Mouse (Mus musculus): Measurements from ENCODE around the gene Mis12. TPM values are rescaled to one million over a fixed set of nuclear protein-coding genes. Genes with fewer than 3 reads are reported as not detected.

Mis12 gene
- 37.7 and 40.0 TPM in 2 replicates for polyA plus RNA-seq (2015; fragmentation: Nextera tagmentation; extraction: Ambion mirVana)

GRCm38 (mm10) chr11:71019201-71020068 is at the start of gene Mis12, which contains the start of gene Derl2:
Gene Mis12, plus strand, starts transcription at chr11:71019611.
Gene Derl2, minus strand, starts transcription at chr11:71019841.
- peak; percentile 100 for ATAC-seq (ENCODE audit: insufficient read depth, low FRiP score, low read depth)
- Histone ChIP-seq H3K9me3 (no peaks in the 10 kb centered on the region), H3K4me2 (peak within 1 kb of the TSS; percentile 83), H3K36me3 (no peaks in the 10 kb centered on the region), H3K27ac (peak within 1 kb of the TSS; percentile 93), H3K4me1 (peaks cover 6% of the 10 kb centered on the region; the same call in 1 of the 2 replicates), H3K27me3 (replicated peaks) (no peaks in the 10 kb centered on the region), H3K4me3 (replicated peaks) (peak within 1 kb of the TSS; percentile 86), H3K9ac (peak within 1 kb of the TSS; percentile 91)
- under 1% methylated on average over 71 of the region's 71 CpGs for WGBS

DNA sequence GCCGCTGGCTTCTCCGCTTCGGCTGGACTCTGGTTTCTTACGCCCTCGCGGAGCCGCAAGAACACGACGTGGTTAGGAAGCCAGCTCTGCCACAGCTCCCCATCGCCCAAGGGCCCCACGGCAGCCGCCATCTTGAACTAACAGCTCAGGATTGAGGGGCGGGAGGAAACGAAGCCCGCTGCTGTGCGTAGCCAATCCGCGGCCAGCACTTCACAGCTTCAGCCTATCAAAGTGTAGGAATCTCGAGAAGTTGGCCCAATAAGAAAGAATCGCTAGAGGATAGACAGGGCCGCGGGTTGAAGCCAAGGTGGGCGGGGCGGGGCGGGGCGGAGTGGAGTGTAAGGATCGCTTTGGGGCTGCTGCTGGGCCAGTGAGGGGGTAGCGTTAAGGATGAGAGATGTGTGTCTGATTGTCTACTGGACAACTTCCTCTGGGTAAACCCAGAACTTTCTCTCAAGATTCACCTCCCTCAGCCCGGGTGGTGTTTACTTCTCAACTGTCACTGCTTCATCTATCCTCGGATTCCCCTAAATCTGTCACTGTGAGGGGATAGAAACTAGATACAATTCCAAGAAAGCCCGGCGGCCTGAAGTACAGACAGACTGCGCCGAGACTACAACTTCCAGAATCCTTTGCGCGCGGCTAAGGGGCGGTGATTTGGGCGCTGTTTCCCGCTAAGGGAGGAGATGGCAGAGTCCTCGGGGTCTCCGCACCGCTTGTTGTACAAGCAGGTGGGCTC is 49.4 kb upstream of the Mis12 start, which contains the start of the genes Nup88 and Rpain:
TSS of gene Nup88 (minus strand) at position 153 of the 739 bp plus-strand sequence.
TSS of gene Rpain (plus strand) at position 393 of the 739 bp plus-strand sequence.
- peaks cover 23% of the 10 kb centered on the region for H3K36me3 ChIP-seq

DNA sequence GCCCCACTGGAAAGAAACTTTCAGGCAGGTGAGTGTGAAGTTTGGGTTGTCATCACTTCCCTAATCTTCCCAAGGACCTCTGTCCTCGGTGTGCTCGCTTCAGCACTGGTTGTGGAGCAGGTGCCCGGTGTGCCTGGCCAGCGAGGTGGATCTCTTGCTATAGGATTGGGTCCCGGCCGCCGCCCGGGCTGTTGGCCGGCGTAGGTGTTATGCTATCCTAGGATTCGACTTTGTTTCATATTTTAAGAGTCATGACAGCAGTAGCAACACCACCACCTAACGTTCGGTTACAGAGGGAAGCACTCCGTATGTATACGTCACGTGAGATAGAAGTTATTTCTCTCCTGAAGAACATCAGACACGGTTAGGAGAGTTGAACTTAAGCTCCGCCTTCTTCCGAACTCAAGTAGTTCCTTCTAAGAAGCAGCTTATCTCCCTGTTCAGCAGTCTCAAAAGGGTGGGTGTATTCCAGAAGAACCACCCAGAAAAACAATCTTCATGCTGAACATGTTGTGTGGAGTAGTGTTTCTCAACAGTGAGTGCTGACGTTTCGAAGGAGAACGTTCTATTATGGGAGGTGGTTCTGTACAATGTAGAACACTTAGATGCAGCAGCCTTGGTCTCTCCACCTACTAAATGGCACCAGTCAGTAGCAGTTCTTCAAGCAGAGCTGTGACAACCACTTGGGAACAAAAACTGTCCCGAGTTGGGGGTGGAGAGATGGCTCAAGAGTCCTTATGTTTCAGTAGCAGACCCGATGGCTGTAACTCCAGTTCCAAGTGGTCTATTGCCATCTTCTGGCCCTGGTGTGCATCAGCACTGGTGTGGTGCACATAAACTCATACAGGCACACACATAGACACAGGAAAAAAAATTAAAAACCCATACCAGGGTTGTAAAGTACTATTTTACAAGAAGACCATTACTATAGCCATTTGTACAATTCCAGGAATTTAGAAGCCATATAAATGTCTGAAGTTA is 48.6 kb upstream of the Mis12 start:
- peaks cover 21% of the 10 kb centered on the region for H3K36me3 ChIP-seq
- H3K4me2 ChIP-seq: peak overlapping the region; percentile 82
- H3K9ac ChIP-seq: peak overlapping the region; percentile 52
- no peaks in the 10 kb centered on the region for H3K9me3 ChIP-seq
- peak; percentile 23; the same call in 1 of the 2 replicates for ATAC-seq (ENCODE audit: insufficient read depth, low FRiP score, low read depth)
- no peaks in the 10 kb centered on the region for H3K27me3 ChIP-seq (replicated peaks)
- H3K27ac ChIP-seq: peak overlapping the region; percentile 94
- 15% methylated on average over 24 of the region's 24 CpGs for WGBS
- peaks cover 8% of the 10 kb centered on the region for H3K4me1 ChIP-seq
- H3K4me3 ChIP-seq (replicated peaks): peak overlapping the region; percentile 85

More for the DNA sequence above, 49.4 kb upstream of the Mis12 start, which contains the start of the genes Nup88 and Rpain:
- peak; percentile 98 for ATAC-seq (ENCODE audit: insufficient read depth, low FRiP score, low read depth)
- peak within 1 kb of the TSS; percentile 94 for H3K27ac ChIP-seq
- H3K27me3 ChIP-seq (replicated peaks): no peaks in the 10 kb centered on the region
- no peaks in the 10 kb centered on the region for H3K9me3 ChIP-seq
- peak within 1 kb of the TSS; percentile 85 for H3K4me3 ChIP-seq (replicated peaks)
- peak within 1 kb of the TSS; percentile 82 for H3K4me2 ChIP-seq
- H3K4me1 ChIP-seq: peaks cover 8% of the 10 kb centered on the region
- peak within 1 kb of the TSS; percentile 90 for H3K9ac ChIP-seq
- WGBS: under 1% methylated on average over 42 of the region's 43 CpGs

- WGBS: 62% methylated on average over 1 of the region's 1 CpGs
- no peak for ATAC-seq (ENCODE audit: insufficient read depth, low FRiP score, low read depth)
- no peaks in the 10 kb centered on the region for H3K9me3 ChIP-seq
- no peak overlapping the region for H3K4me3 ChIP-seq (replicated peaks)
- peaks cover 8% of the 10 kb centered on the region for H3K4me1 ChIP-seq
- H3K4me2 ChIP-seq: no peak overlapping the region
- H3K27me3 ChIP-seq (replicated peaks): no peaks in the 10 kb centered on the region
- H3K27ac ChIP-seq: no peak overlapping the region
- H3K36me3 ChIP-seq: peaks cover 31% of the 10 kb centered on the region
- no peak overlapping the region for H3K9ac ChIP-seq
Measured at GRCm38 (mm10) chr11:70972586-70972985, 46.8 kb upstream of the Mis12 start.

DNA sequence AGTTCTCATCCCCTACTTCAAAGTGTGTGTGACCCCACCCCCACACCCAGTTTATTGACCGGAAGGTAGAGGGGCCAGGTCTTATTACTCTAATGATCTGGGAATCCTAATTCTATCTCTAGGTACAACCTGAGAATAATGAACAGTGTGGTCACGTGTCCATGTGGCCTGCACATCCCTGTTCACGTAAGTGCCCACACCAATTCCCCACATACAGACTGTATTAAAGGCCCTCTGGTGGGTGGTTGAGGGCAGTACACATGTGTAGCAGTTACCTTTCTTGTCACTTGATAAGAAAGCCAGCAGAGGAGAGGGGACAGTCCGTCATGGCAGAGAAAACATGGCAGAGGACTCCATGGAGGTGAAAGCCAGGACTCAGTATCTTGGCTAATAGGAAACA is 45.5 kb upstream of the Mis12 start:
- Histone ChIP-seq H3K27me3 (replicated peaks) (no peaks in the 10 kb centered on the region), H3K36me3 (peaks cover 44% of the 10 kb centered on the region), H3K4me2 (no peak overlapping the region), H3K9me3 (no peaks in the 10 kb centered on the region), H3K9ac (no peak overlapping the region), H3K27ac (no peak overlapping the region), H3K4me3 (replicated peaks) (no peak overlapping the region), H3K4me1 (0 out of 2 replicates have a peak, but pooled peaks cover 4% of the 10 kb centered on the region)
- no peak for ATAC-seq (ENCODE audit: insufficient read depth, low FRiP score, low read depth)
- whole genome bisulfite sequencing: 71% methylated on average over 4 of the region's 4 CpGs

- no peak for ATAC-seq (ENCODE audit: insufficient read depth, low FRiP score, low read depth)
- H3K4me1 ChIP-seq: 0 out of 2 replicates have a peak, but pooled peaks cover 4% of the 10 kb centered on the region
- H3K27me3 ChIP-seq (replicated peaks): no peaks in the 10 kb centered on the region
- no peak overlapping the region for H3K4me2 ChIP-seq
- no peak overlapping the region for H3K27ac ChIP-seq
- no peak overlapping the region for H3K9ac ChIP-seq
- 69% methylated on average over 2 of the region's 2 CpGs for WGBS
- H3K9me3 ChIP-seq: no peaks in the 10 kb centered on the region
- H3K4me3 ChIP-seq (replicated peaks): no peak overlapping the region
- peaks cover 54% of the 10 kb centered on the region for H3K36me3 ChIP-seq
Measured at GRCm38 (mm10) chr11:70975193-70975592, 44.2 kb upstream of the Mis12 start.

DNA sequence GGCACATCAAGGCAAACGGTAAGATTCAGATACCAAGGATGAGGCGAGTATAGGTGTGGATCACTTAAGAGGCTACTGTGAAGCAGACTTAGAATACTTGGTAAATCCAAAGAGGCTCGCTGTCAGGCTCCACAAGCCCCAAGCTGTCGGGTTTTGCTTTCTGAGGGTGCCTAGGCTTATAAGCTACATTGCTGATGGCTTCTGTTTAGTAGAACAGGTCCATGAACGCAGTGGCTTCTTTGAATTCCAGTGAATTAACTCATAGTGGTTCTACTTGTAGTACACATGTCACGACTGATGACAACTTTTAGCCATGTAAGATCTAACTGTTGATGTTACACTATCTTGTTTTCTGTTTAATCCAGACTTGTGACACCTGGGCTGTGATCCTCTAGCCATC is 42.1 kb upstream of the Mis12 start:
- Histone ChIP-seq H3K9me3 (no peaks in the 10 kb centered on the region), H3K9ac (no peak overlapping the region), H3K4me3 (replicated peaks) (no peak overlapping the region), H3K4me1 (peaks cover 12% of the 10 kb centered on the region; the same call in 1 of the 2 replicates), H3K4me2 (no peak overlapping the region), H3K36me3 (peaks cover 64% of the 10 kb centered on the region), H3K27me3 (replicated peaks) (no peaks in the 10 kb centered on the region), H3K27ac (no peak overlapping the region)
- no peak for ATAC-seq (ENCODE audit: insufficient read depth, low FRiP score, low read depth)
- WGBS: 86% methylated on average over 6 of the region's 6 CpGs

GRCm38 (mm10) chr11:70980232-70980631 is 39.2 kb upstream of the Mis12 start:
- H3K4me2 ChIP-seq: no peak overlapping the region
- no peaks in the 10 kb centered on the region for H3K27me3 ChIP-seq (replicated peaks)
- H3K4me3 ChIP-seq (replicated peaks): no peak overlapping the region
- peaks cover 51% of the 10 kb centered on the region for H3K36me3 ChIP-seq
- peaks cover 12% of the 10 kb centered on the region; the same call in 1 of the 2 replicates for H3K4me1 ChIP-seq
- ATAC-seq (ENCODE audit: insufficient read depth, low FRiP score, low read depth): no peak
- WGBS: 85% methylated on average over 6 of the region's 6 CpGs
- H3K9ac ChIP-seq: no peak overlapping the region
- H3K27ac ChIP-seq: no peak overlapping the region
- no peaks in the 10 kb centered on the region for H3K9me3 ChIP-seq

- no peak for ATAC-seq (ENCODE audit: insufficient read depth, low FRiP score, low read depth)
- Histone ChIP-seq H3K4me3 (replicated peaks) (no peak overlapping the region), H3K36me3 (peaks cover 48% of the 10 kb centered on the region), H3K9ac (no peak overlapping the region), H3K4me1 (peaks cover 12% of the 10 kb centered on the region; the same call in 1 of the 2 replicates), H3K27ac (no peak overlapping the region), H3K4me2 (peak overlapping the region; percentile 78), H3K9me3 (no peaks in the 10 kb centered on the region), H3K27me3 (replicated peaks) (no peaks in the 10 kb centered on the region)
- 91% methylated on average over 14 of the region's 14 CpGs for WGBS
Measured at GRCm38 (mm10) chr11:70980751-70981510, 38.5 kb upstream of the Mis12 start.

- peak overlapping the region; percentile 78 for H3K4me2 ChIP-seq
Measured at GRCm38 (mm10) chr11:70982030-70982429, 37.4 kb upstream of the Mis12 start.

More at GRCm38 (mm10) chr11:70982030-70982429, 37.4 kb upstream of the Mis12 start:
- Histone ChIP-seq H3K9me3 (no peaks in the 10 kb centered on the region), H3K4me1 (peaks cover 12% of the 10 kb centered on the region; the same call in 1 of the 2 replicates), H3K27me3 (replicated peaks) (no peaks in the 10 kb centered on the region), H3K4me3 (replicated peaks) (peak overlapping the region; percentile 100), H3K9ac (peak overlapping the region; percentile 89; the same call in 1 of the 2 replicates), H3K36me3 (peaks cover 48% of the 10 kb centered on the region), H3K27ac (no peak overlapping the region)
- ATAC-seq (ENCODE audit: insufficient read depth, low FRiP score, low read depth): no peak
- WGBS: 5% methylated on average over 12 of the region's 12 CpGs

All from stomach, embryonic 15.5 days (tissue).